Mouse (Mus musculus) ES-E14 (cell line): Measurements from ENCODE around the gene Wrnip1. TPM values are rescaled to one million over a fixed set of nuclear protein-coding genes. Genes with fewer than 3 reads are reported as not detected.
A peak's percentile ranks its signal among the peaks of the same experiment; 100 is the strongest.

Experiments
- DNase-seq: peaks from one replicate; pipeline ENCODE4 v3.0.0-alpha.2; 2013; ENCODE audit warnings: low read depth, low spot score
- H3K27ac ChIP-seq: 2 replicates; pipeline ENCODE4 v1.5.1; 2012; ENCODE audit warnings: low read depth, mild to moderate bottlenecking, low read length, moderate library complexity, mixed read lengths; ENCODE audit not compliant: poor library complexity, insufficient read depth, severe bottlenecking
- H3K36me3 ChIP-seq: 2 replicates; pipeline ENCODE4 v1.6.1; 2012; ENCODE audit warnings: mild to moderate bottlenecking, low read length, moderate library complexity, mixed read lengths; ENCODE audit not compliant: control insufficient read depth, poor library complexity, insufficient read depth, severe bottlenecking
- H3K4me1 ChIP-seq, 2 experiments: fragments of 150-350 bp in 1 of 2; sonication (generic) in 1 of 2; 2 replicates each; pipeline ENCODE4 v1.6.1; 2012; ENCODE audit warnings: low read length in 2 of 2, mild to moderate bottlenecking in 1 of 2, mixed read lengths in 1 of 2; ENCODE audit not compliant: control insufficient read depth in 2 of 2, insufficient read depth in 2 of 2, poor library complexity in 1 of 2
- H3K4me3 ChIP-seq, 2 experiments: fragments of 150-350 bp in 1 of 2; sonication (generic) in 1 of 2; 2 replicates each; pipeline ENCODE4 v1.5.1; 2012; ENCODE audit warnings: low read length in 2 of 2, low read depth in 1 of 2, mild to moderate bottlenecking in 1 of 2, mixed read lengths in 1 of 2; ENCODE audit not compliant: insufficient read depth in 1 of 2, poor library complexity in 1 of 2, severe bottlenecking in 1 of 2
- H3K9ac ChIP-seq: 2 replicates; pipeline ENCODE4 v1.6.1; 2012; ENCODE audit warnings: low read depth, mild to moderate bottlenecking, low read length, mixed read lengths; ENCODE audit not compliant: poor library complexity, insufficient read depth, severe bottlenecking
- H3K9me3 ChIP-seq: fragments of 150-350 bp; sonication (generic); 2 replicates; pipeline ENCODE4 v1.6.1; 2012; ENCODE audit warnings: low read depth, mild to moderate bottlenecking, low read length; ENCODE audit not compliant: control insufficient read depth, insufficient read depth
- CHD2 ChIP-seq: IDR thresholded peaks from 2 replicates; pipeline ENCODE4 v1.6.1; 2014; ENCODE audit warnings: mild to moderate bottlenecking, low read depth, low read length, inconsistent platforms
- HCFC1 ChIP-seq: IDR thresholded peaks from 2 replicates; pipeline ENCODE4 v1.6.1; 2012; ENCODE audit warnings: low read length, inconsistent platforms, borderline replicate concordance; ENCODE audit not compliant: insufficient read depth
- MAFK ChIP-seq: IDR thresholded peaks from 2 replicates; pipeline ENCODE4 v1.6.1; 2014; ENCODE audit warnings: mild to moderate bottlenecking, low read depth, low read length, inconsistent platforms; ENCODE audit not compliant: insufficient read depth
- ZC3H11A ChIP-seq: IDR thresholded peaks from 2 replicates; pipeline ENCODE4 v1.6.1; 2012; ENCODE audit warnings: low read depth, mild to moderate bottlenecking, inconsistent platforms, low read length, borderline replicate concordance
- ZNF384 ChIP-seq: IDR thresholded peaks from 2 replicates; pipeline ENCODE4 v1.6.1; 2012; ENCODE audit warnings: low read depth, low read length, inconsistent platforms
- in situ Hi-C, 2 experiments: fragments of 600-800 bp; cut with MboI; formaldehyde crosslinking; loops; one replicate each; pipeline ENCODE4 v1.15.1; 2025; ENCODE audit warnings: low sequenced_read_pairs in 2 of 2, inconsistent platforms in 1 of 2; ENCODE audit not compliant: unreplicated experiment in 2 of 2
- total RNA-seq: library from RNA; depleted of rRNA; stranded (reverse); fragments of 300-350 nt; gene quantifications from 2 replicates; pipeline ENCODE4 v1.2.3, GENCODE M21; 2012

Wrnip1 gene
- total RNA-seq, 1 experiment: 44.8 TPM

- DNase-seq: no peak
- H3K9me3 ChIP-seq: no peaks in the 10 kb centered on the region
- H3K27ac ChIP-seq: no peak overlapping the region
- H3K9ac ChIP-seq: no peak overlapping the region
- H3K36me3 ChIP-seq: peaks cover 6% of the 10 kb centered on the region
- H3K4me1 ChIP-seq: peaks cover 0 to 2% of the 10 kb centered on the region in 2 experiments; a peak in 1 of 4 replicates
- H3K4me3 ChIP-seq: no peak overlapping the region
- no peak for TF ChIP-seq ZC3H11A
- in situ Hi-C loops: no loop called here
These were observed 23.7 kb downstream of the Wrnip1 start for GRCm38 (mm10) chr13:32825546-32825945.

GRCm38 (mm10) chr13:32827111-32827822, 25.4 kb downstream of the Wrnip1 start:
- no peaks in the 10 kb centered on the region for H3K9me3 ChIP-seq
- no peak for DNase-seq
- H3K4me1 ChIP-seq: peaks cover 0 to 2% of the 10 kb centered on the region in 2 experiments; a peak in 1 of 4 replicates
- TF ChIP-seq ZC3H11A (no peak), MAFK (no peak), HCFC1 (no peak), ZNF384 (no peak), CHD2 (no peak)
- no peak overlapping the region for H3K4me3 ChIP-seq
- no peak overlapping the region for H3K27ac ChIP-seq
- in situ Hi-C loops: no loop called here
- no peak overlapping the region for H3K9ac ChIP-seq
- 0 out of 2 replicates have a peak, but pooled peaks cover 2% of the 10 kb centered on the region for H3K36me3 ChIP-seq

DNA sequence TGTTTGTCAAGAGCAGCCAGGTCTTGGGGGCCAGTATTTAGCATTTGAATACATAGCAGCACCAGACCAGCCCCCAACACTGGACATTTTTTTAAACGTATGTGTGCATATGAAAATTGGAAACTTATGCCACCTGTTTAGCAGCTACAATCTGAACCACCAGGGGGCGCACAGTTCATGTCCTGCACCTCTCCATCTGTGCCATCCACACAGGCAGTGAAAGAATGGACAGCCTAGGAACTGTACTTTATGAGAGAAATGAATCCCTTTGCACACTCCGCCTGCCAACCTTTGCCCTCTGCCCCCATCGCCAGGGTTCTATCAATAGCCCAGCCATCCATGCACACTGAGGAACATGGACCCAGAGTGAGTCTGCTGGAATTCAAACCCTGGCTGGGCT, 26.1 kb downstream of the Wrnip1 start:
- DNase-seq: peak; percentile 53
- Histone ChIP-seq H3K9me3 (no peaks in the 10 kb centered on the region), H3K27ac (no peak overlapping the region), H3K4me3 (no peak overlapping the region), H3K9ac (no peak overlapping the region), H3K36me3 (0 out of 2 replicates have a peak, but pooled peaks cover 2% of the 10 kb centered on the region), H3K4me1 (peaks cover 0 to 2% of the 10 kb centered on the region in 2 experiments; a peak in 1 of 4 replicates)
- in situ Hi-C loops: no loop called here
- no peak for TF ChIP-seq MAFK
- no peak for TF ChIP-seq ZC3H11A
- no peak for TF ChIP-seq ZNF384
- no peak for TF ChIP-seq HCFC1
- TF ChIP-seq CHD2: no peak

DNA sequence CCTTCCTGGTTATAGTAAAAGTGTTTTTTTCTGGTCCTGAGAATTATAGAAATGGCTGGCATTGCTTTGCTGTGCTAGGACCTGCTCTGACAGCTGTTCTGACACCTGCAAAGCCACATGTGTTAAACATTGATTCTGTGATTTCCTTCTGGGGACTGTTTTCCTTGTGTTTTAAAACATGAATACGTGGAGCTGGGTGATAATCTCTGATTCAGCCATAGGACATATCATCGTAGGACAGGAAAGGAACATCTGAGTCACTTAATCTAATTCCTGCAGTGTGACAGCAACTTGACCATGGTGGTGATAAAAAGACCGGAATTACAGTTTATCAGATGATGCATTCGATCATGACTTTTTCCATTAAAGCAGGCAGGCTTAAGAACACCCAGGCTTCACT, 27.0 kb downstream of the Wrnip1 start:
- no peak overlapping the region for H3K4me3 ChIP-seq
- TF ChIP-seq ZC3H11A (no peak), HCFC1 (no peak), MAFK (no peak), ZNF384 (no peak), CHD2 (no peak)
- in situ Hi-C loops: no loop called here
- no peak overlapping the region for H3K27ac ChIP-seq
- H3K4me1 ChIP-seq: no peaks in the 10 kb centered on the region
- no peaks in the 10 kb centered on the region for H3K9me3 ChIP-seq
- H3K36me3 ChIP-seq: no peaks in the 10 kb centered on the region
- DNase-seq: no peak
- H3K9ac ChIP-seq: no peak overlapping the region
